Mouse (Mus musculus) right cerebral cortex, adult 2 months (tissue): Measurements from ENCODE around the gene Ccdc153.
A peak's percentile ranks its signal among the peaks of the same experiment; 100 is the strongest.

Source experiments
- DNase-seq, 2 experiments: peaks; one replicate each; pipeline ENCODE4 v3.0.0; 2021 to 2022; ENCODE audit warnings: low spot score in 2 of 2

Ccdc153 gene

GRCm38 (mm10) chr9:44287003-44287400 lies 46.5 kb downstream of the Ccdc153 start:
- DNase-seq = no peak

GRCm38 (mm10) chr9:44287401-44288075 lies 47.1 kb downstream of the Ccdc153 start:
- peak; percentile 31 to 36 for DNase-seq

DNA sequence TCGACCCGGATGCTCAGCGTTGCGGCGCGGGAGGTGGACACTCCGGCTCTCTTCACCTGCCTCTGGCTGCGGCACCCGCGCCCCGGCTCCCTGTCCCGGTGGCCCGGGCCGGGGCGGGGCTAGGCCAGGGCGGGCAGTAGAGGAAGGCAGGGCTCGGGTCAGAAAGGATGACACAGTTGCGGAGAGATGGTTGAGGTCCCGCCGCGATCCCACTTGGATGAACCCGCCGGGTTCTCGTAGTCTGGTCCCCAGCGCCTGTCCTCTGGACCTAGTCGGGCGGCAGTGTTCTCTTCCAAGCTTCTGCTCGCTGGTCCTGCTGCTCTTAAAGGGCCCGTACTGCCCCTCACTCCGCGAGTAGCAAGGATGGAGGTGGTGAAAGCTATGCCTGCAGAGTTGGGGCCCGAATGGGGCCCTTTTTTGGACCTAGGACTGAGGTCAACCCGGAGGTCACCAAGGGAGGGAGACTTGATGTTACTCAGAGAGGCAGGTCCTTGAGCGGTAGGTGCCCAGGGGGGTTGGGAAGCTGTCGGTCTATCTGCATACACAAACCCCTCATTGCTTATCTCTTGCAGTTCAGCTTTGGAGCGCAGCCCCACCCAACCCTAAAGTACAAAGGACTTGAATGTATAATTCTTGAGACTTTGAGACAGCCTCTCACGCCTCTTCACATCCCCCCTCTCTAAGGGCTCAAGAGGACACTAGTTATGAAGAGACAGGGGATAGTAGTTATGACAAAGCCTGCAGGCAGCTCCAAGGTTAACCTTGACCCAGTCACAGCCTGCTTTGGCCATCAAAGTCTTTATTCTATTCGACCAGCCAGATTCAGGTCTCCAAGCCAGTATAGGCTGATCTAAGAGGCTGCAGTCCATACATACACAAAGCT lies 47.8 kb downstream of the Ccdc153 start, which contains the start of gene Abcg4:
Gene Abcg4, minus strand, starts transcription at position 540 of the 883 bp plus-strand sequence.
- DNase-seq = peak; percentile 59 to 68

- DNase-seq = no peak
Measured at GRCm38 (mm10) chr9:44288959-44289291, 48.4 kb downstream of the Ccdc153 start.

GRCm38 (mm10) chr9:44292490-44292889 lies 52.0 kb downstream of the Ccdc153 start:
- no peak for DNase-seq
